Mouse (Mus musculus) hindbrain, embryonic 13.5 days (tissue): Measurements from ENCODE around the gene Hpcal1. TPM values are rescaled to one million over a fixed set of nuclear protein-coding genes. Genes with fewer than 3 reads are reported as not detected.

Experiments
- ATAC-seq: fragments of 200-750 bp; cut with Nextera tagmentation; 2 replicates; pipeline ENCODE4 v1.8.0; 2017; ENCODE audit warnings: moderate TSS enrichment; ENCODE audit not compliant: low FRiP score
- H3K27ac ChIP-seq: fragments of 300-500 bp; sonication (generic); 2 replicates; pipeline ENCODE4 v1.5.1; 2015; ENCODE audit warnings: inconsistent platforms, mild to moderate bottlenecking, moderate library complexity
- H3K27me3 ChIP-seq: fragments of 300-500 bp; sonication (generic); 2 replicates; pipeline ENCODE4 v1.6.1; 2015; ENCODE audit warnings: mild to moderate bottlenecking, inconsistent platforms
- H3K36me3 ChIP-seq: fragments of 300-500 bp; sonication (generic); 2 replicates; pipeline ENCODE4 v1.6.1; 2015; ENCODE audit warnings: mild to moderate bottlenecking, inconsistent platforms
- H3K4me1 ChIP-seq: fragments of 300-500 bp; sonication (generic); replicated peaks from 2 replicates; pipeline ENCODE4 v1.6.1; 2015; ENCODE audit warnings: inconsistent platforms
- H3K4me2 ChIP-seq: fragments of 300-500 bp; sonication (generic); 2 replicates; pipeline ENCODE4 v1.6.1; 2015; ENCODE audit warnings: inconsistent platforms, mild to moderate bottlenecking, moderate library complexity
- H3K4me3 ChIP-seq: fragments of 300-500 bp; sonication (generic); 2 replicates; pipeline ENCODE4 v1.5.1; 2015; ENCODE audit warnings: mild to moderate bottlenecking, inconsistent platforms
- H3K9ac ChIP-seq: fragments of 300-500 bp; sonication (generic); 2 replicates; pipeline ENCODE4 v1.6.1; 2015; ENCODE audit warnings: mild to moderate bottlenecking, inconsistent platforms
- H3K9me3 ChIP-seq: fragments of 300-500 bp; sonication (generic); 2 replicates; pipeline ENCODE4 v1.6.1; 2016; ENCODE audit warnings: inconsistent platforms
- WGBS: fragments of 180-500 bp; shearing (Covaris S2); methylation state at CpG from one replicate; pipeline ENCODE4 v1.1.7; 2015; 5-methylcytosine and 5-hydroxymethylcytosine counted together
- polyA plus RNA-seq: library from polyadenylated mRNA; unstranded; fragments of >200 nt; fragmentation: Nextera tagmentation; extraction: Ambion mirVana; gene quantifications from 2 replicates; pipeline ENCODE4 v1.2.1, GENCODE M21; 2015

Gene Hpcal1
- polyA plus RNA-seq, 1 experiment from 2014 or later, result 79.9 TPM

DNA sequence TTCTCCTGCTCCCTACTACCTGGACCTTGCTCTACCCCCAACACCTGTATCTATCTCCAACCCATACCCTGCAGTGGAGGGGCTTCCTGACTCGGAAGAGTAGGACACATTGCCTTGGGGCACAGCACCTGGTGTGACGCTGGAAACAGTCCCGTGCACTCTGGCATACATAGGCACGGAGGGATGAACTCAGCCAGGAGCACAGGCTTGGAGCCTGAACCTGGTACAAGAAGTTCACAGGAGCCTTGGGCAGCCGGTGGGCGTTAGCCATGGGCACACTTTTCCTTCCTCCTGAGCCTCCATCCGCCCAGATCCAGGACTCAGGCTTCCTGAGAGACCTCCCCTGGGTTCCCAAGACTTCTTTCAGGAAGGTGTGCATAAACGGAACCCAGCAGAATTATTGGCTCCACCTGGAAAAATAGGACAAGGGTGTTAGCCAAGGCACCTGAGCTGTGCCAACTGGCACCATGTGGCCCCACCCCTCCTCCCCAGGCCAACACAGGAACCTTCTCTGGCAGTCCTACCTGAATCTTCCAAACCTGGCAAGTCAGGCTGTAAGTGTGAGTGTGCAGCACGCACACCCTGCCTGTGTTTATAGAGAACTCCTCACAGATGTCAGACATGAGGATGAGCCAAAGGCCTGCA is 26.5 kb upstream of the Hpcal1 start:
- Histone ChIP-seq H3K9ac (no peak overlapping the region), H3K9me3 (no peaks in the 10 kb centered on the region), H3K27ac (no peak overlapping the region), H3K4me3 (no peak overlapping the region), H3K4me1 (peaks cover 5% of the 10 kb centered on the region; the same call in 1 of the 2 replicates), H3K4me2 (no peak overlapping the region), H3K27me3 (no peaks in the 10 kb centered on the region), H3K36me3 (no peaks in the 10 kb centered on the region)
- no peak for ATAC-seq
- 82% methylated on average over 9 of the region's 9 CpGs for WGBS

DNA sequence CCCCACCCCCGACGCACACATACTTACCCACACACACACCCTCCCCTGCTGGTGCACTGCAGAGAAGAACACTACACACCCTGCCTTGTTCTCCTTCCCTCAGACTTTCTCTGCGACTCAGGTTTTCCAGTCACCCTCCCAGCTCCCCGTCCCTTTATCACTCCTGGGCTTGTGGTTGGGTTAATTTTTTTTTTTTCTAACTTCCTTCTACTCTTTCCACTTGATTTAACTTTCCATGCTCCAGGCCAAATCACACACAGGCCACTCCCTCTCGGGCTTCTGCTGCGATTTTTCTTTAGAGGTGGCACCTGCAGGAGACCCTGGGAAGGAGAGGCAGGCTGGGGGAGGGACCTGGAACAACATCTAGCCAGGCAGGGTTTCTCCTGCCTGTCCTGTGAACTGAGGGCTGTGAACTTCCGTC is 24.7 kb upstream of the Hpcal1 start:
- H3K27me3 ChIP-seq, result no peaks in the 10 kb centered on the region
- no peak overlapping the region for H3K4me3 ChIP-seq
- no peaks in the 10 kb centered on the region for H3K36me3 ChIP-seq
- no peak for ATAC-seq
- 58% methylated on average over 7 of the region's 7 CpGs for WGBS
- no peak overlapping the region for H3K4me2 ChIP-seq
- no peak overlapping the region for H3K27ac ChIP-seq
- H3K9ac ChIP-seq, result no peak overlapping the region
- peaks cover 5% of the 10 kb centered on the region; the same call in 1 of the 2 replicates for H3K4me1 ChIP-seq
- no peaks in the 10 kb centered on the region for H3K9me3 ChIP-seq

DNA sequence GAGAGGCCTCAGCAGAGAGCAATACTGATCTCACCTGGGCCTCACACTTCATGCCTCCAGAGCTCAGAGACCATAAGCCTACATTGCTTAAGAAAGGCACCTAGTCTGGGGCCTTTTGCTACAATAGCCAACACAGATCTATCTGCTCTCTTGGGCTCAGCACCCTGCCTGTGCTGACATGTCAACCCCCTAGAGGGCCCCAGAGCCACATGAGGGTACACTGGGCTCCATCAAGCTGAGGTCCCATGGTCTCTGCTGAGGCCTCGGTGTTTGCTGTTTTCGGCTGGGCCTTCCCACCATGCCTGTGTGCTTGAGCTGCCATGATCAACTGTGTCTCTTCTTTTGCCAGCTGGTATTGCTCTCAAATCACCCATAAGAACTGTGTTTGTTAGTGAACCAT is 24.0 kb upstream of the Hpcal1 start:
- no peaks in the 10 kb centered on the region for H3K36me3 ChIP-seq
- H3K4me1 ChIP-seq, result peaks cover 1% of the 10 kb centered on the region; the same call in 1 of the 2 replicates
- no peak for ATAC-seq
- no peaks in the 10 kb centered on the region for H3K27me3 ChIP-seq
- no peak overlapping the region for H3K9ac ChIP-seq
- H3K9me3 ChIP-seq, result no peaks in the 10 kb centered on the region
- H3K4me2 ChIP-seq, result no peak overlapping the region
- WGBS, result 89% methylated on average over 2 of the region's 2 CpGs
- no peak overlapping the region for H3K27ac ChIP-seq
- H3K4me3 ChIP-seq, result no peak overlapping the region

DNA sequence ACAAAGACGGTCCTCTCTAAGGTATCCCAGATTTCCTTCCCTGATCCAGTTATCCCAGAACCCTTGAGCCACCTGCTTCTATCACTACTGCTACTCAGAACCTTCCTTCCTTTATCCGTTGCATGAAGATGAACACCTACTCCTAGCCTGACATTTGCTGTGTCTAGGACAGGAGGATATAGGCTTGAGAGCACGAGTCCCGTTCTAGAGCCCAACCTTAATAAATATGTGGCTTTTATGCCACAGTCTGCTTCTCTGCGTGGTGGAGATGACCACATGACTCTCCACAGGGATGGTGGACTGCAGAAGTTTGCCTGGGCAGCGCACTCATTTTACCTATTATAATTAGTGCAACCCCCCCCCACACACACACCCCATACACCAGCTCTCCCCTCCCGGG is 16.9 kb upstream of the Hpcal1 start:
- Histone ChIP-seq H3K27me3 (no peaks in the 10 kb centered on the region), H3K36me3 (no peaks in the 10 kb centered on the region), H3K27ac (no peak overlapping the region), H3K9ac (no peak overlapping the region), H3K4me2 (no peak overlapping the region), H3K4me1 (no peaks in the 10 kb centered on the region), H3K4me3 (no peak overlapping the region), H3K9me3 (no peaks in the 10 kb centered on the region)
- WGBS, result 60% methylated on average over 7 of the region's 7 CpGs
- ATAC-seq, result no peak

DNA sequence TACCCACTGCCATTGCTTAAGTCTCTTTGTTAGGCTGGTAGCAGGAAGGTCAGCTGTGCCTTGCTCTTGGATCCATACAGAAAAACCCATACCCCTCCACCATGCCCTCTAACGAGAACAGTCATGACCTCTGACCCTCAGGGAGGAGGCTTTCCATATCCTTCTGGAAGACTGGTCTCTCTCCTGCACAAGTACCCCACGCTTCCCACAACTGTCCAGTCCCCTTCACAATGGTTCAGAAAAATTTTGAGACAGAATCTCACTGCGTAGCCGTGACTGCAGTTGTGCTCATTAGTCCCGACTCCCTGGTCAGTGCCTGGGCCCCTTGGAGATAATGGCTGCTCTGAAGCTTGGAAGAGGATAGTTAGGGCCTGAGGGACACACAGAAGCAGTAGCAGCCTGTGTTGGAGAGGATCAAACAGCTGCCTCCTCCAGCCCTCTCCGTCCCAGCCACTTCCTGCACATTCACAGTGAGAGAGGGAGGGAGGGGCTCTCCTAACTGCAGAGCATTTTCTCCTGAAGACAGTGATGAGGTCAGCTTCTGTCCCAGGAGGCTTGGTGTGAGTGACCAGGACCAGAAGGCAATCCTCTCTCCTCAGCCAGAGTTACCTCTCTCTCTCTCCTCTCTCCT is 16.4 kb upstream of the Hpcal1 start:
- Histone ChIP-seq H3K4me2 (no peak overlapping the region), H3K36me3 (no peaks in the 10 kb centered on the region), H3K9me3 (no peaks in the 10 kb centered on the region), H3K27me3 (no peaks in the 10 kb centered on the region), H3K4me3 (no peak overlapping the region), H3K4me1 (no peaks in the 10 kb centered on the region), H3K27ac (no peak overlapping the region), H3K9ac (no peak overlapping the region)
- no peak for ATAC-seq
- 45% methylated on average over 6 of the region's 6 CpGs for WGBS

DNA sequence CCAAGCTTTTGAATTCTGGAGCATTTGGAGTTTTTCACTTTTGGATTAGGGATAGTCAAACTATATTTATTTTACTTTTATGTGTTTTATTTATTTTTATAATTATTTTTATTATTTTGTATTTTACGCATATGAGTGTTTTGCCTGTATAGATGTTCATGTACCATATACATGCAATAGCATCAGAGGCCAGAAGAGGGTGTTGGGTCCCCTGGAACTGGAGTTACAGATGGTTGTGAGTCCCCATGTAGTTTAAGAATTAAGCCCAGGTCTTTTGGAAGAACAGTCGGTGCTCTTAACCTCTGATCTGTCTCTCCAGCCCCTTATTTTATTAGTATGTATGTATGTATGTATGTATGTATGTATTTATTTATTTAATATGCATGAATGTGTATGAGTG is 12.9 kb upstream of the Hpcal1 start:
- Histone ChIP-seq H3K9me3 (no peaks in the 10 kb centered on the region), H3K36me3 (no peaks in the 10 kb centered on the region), H3K4me3 (no peak overlapping the region), H3K9ac (no peak overlapping the region), H3K27me3 (no peaks in the 10 kb centered on the region), H3K27ac (no peak overlapping the region), H3K4me2 (no peak overlapping the region), H3K4me1 (no peaks in the 10 kb centered on the region)
- 89% methylated on average over 2 of the region's 2 CpGs for WGBS
- ATAC-seq, result no peak

DNA sequence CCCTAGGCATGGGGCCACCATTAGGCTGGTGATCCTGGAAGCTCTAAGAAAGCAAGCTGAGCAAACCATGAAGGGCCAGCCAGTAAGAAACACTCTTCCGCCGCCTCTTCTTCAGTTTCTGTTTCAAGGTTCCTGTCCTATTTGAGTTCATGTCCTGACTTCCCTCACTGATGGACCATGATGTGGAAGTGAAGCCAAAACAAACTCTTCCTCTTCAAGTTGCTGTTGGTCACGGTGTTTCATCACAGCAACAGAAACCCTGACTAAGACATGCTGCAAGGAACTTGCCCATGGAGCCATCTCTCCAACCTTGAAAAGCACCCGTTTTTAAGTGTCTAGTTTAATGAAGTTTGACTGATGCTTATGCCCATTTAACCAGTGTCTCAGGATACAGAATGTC is 11.1 kb upstream of the Hpcal1 start:
- Histone ChIP-seq H3K4me2 (no peak overlapping the region), H3K27me3 (no peaks in the 10 kb centered on the region), H3K9ac (no peak overlapping the region), H3K4me3 (no peak overlapping the region), H3K27ac (no peak overlapping the region), H3K9me3 (no peaks in the 10 kb centered on the region), H3K36me3 (no peaks in the 10 kb centered on the region), H3K4me1 (no peaks in the 10 kb centered on the region)
- WGBS, result 86% methylated on average over 4 of the region's 4 CpGs
- no peak for ATAC-seq

DNA sequence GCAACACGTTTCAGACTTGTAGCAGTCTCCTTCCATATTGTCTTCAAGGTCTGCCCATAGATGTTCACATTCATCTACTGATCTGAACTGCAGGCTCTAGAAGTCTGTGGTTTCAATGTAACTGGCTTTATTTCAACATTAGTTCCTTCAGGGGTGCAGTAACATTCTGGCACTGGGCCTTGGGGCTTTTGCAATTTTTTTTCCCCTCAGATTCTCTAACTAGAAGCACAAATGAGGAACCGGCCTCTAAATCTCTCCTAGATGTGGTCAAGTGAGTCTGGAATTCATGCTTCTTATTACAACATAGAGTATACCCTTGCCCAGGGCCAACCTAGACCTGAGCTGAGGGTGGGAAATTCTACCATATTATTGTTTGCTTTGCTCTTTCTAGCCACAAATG is 8.5 kb upstream of the Hpcal1 start:
- H3K36me3 ChIP-seq, result no peaks in the 10 kb centered on the region
- 92% methylated on average over 2 of the region's 2 CpGs for WGBS
- H3K27ac ChIP-seq, result no peak overlapping the region
- H3K9ac ChIP-seq, result no peak overlapping the region
- no peaks in the 10 kb centered on the region for H3K27me3 ChIP-seq
- H3K9me3 ChIP-seq, result no peaks in the 10 kb centered on the region
- no peak overlapping the region for H3K4me2 ChIP-seq
- no peak overlapping the region for H3K4me3 ChIP-seq
- no peak for ATAC-seq
- no peaks in the 10 kb centered on the region for H3K4me1 ChIP-seq

DNA sequence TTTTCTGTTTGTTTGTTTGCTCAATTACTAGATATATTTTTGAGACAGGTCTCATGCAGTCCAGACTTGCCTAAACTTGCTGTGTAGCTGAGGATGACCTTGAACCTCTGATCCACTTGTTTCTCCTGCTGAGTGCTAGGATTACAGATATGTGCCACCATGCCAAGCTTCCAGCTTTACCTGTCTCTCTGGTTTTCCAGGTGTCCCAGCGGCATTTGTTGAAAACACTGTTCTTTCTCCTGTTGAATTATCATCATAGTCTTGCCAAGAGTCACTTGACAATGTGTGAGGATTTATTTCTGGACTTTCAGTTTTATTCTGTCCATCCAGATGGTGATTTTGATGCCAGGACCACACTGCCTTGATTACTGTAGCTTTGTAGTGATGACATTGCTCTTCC is 6.3 kb upstream of the Hpcal1 start:
- Histone ChIP-seq H3K36me3 (no peaks in the 10 kb centered on the region), H3K27me3 (no peaks in the 10 kb centered on the region), H3K4me2 (no peak overlapping the region), H3K9ac (no peak overlapping the region), H3K4me1 (no peaks in the 10 kb centered on the region), H3K4me3 (no peak overlapping the region), H3K9me3 (no peaks in the 10 kb centered on the region), H3K27ac (no peak overlapping the region)
- WGBS, result 91% methylated on average over 1 of the region's 1 CpGs
- ATAC-seq, result no peak

DNA sequence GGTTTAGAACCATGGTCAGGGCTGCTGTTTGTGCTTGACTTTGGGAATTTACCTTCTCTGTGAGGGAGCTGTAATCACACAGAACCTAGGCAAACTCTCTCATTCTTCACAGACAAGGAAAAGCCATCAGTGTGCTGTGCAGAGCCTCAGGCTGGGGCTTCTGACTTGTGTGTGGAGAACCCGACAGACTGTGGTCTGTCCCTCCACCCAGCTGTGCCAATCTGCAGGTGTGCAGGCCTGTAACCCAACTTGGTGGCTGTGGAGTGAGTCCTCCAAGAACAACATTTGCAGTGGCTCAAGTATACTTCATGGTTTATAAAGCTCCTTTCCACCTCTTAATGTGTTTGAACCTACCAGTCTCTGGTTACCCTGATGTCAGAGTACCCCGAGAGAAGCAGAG is 4.5 kb upstream of the Hpcal1 start:
- H3K4me2 ChIP-seq, result no peak overlapping the region
- H3K36me3 ChIP-seq, result no peaks in the 10 kb centered on the region
- H3K27ac ChIP-seq, result no peak overlapping the region
- H3K9ac ChIP-seq, result no peak overlapping the region
- no peaks in the 10 kb centered on the region for H3K27me3 ChIP-seq
- ATAC-seq, result no peak
- H3K4me3 ChIP-seq, result no peak overlapping the region
- WGBS, result 91% methylated on average over 2 of the region's 2 CpGs
- H3K4me1 ChIP-seq, result 0 out of 2 replicates have a peak, but pooled peaks cover 2% of the 10 kb centered on the region
- no peaks in the 10 kb centered on the region for H3K9me3 ChIP-seq

DNA sequence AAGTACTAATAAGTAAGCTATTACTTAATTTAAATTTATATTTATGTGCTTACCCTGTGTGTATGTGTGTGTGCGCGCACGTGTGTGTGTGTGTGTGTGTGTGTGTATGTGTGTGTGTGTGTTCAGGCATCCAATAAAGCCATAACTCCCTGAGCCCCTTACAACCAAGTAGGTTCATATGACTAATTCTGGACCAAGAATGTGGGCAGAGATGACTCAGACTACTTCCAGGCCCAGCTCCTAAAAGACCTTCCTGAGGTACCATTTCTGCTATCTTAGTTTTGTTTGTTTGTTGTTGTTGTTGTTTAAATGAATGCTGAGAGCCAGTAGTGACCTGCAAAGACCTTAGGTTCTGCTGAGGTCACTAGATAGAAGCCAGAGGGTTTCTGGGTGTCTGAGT is 1.7 kb upstream of the Hpcal1 start:
- WGBS, result 98% methylated on average over 3 of the region's 3 CpGs
- Histone ChIP-seq H3K4me3 (no peak overlapping the region), H3K9me3 (no peaks in the 10 kb centered on the region), H3K4me1 (peaks cover 29% of the 10 kb centered on the region), H3K4me2 (no peak overlapping the region), H3K36me3 (no peaks in the 10 kb centered on the region), H3K27me3 (0 out of 2 replicates have a peak, but pooled peaks cover 7% of the 10 kb centered on the region), H3K9ac (no peak overlapping the region), H3K27ac (no peak overlapping the region)
- ATAC-seq, result no peak

DNA sequence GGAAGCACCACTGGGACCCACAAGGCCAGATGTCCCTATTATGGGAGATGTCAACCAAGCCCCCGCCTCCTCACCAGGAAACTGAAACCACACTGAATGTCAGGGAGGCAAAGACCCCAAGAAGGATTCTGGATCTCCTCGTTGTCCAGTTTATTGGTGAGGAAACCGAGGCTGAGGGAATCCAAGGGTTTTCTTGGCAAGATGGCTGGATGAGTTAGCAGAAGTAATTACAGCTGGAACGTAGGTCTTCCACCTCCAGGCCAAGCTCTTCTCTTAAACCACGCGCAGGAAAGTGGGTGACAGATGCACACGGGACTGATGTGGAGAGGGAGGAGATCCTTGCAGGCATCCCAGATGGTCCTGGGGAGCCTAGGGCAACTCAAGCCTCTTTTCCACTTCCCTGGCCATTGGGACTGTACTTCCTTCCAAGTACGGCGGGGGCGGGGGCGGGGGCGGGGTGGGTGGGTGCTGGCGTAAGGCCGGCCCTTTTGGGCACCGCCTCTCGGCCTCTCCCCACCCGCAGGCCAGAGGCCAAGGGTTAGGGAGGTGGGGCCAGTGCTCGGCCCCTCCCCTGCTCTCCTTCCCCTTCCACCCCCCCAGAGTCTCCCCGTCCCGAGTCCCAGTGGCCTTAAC is 609 bp upstream of the Hpcal1 start:
- H3K4me1 ChIP-seq, result peaks cover 37% of the 10 kb centered on the region
- peak overlapping the region; percentile 79 for H3K9ac ChIP-seq
- 12% methylated on average over 20 of the region's 20 CpGs for WGBS
- peak overlapping the region; percentile 58 for H3K4me3 ChIP-seq
- ATAC-seq, result no peak; the same call in 1 of the 2 replicates
- H3K27me3 ChIP-seq, result 0 out of 2 replicates have a peak, but pooled peaks cover 7% of the 10 kb centered on the region
- peak overlapping the region; percentile 97 for H3K4me2 ChIP-seq
- H3K9me3 ChIP-seq, result no peaks in the 10 kb centered on the region
- no peaks in the 10 kb centered on the region for H3K36me3 ChIP-seq
- H3K27ac ChIP-seq, result peak overlapping the region; percentile 23; the same call in 1 of the 2 replicates
